Mouse (Mus musculus) cerebellum, postnatal 14 days (tissue): ENCODE data around the gene Cdyl.

Experiments
- DNase-seq, 2 experiments: peaks; one replicate each; pipeline ENCODE4 v3.0.0; 2021; ENCODE audit warnings: mixed read lengths in 2 of 2

Cdyl gene

DNA sequence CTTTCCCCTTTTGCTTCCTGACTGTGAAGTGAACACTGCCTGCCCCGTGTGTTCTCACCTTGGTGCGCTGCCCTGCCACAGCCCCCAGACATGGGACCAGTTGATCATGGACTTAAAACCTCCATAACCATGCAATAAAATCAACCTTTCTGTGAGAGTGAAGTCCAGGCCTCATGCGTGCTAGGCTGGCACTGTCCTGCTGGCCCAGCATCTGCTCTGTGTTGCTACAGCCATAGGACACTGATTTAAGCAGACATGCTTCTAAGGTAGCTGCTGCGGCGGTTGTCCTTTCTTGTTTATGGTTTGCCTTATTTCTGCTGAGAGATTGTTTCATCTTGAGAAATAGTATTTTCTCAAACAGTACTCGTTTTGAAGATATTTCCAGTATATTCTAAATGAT, 191.9 kb downstream of the Cdyl start:
- peak; percentile 22 to 52 for DNase-seq

DNA sequence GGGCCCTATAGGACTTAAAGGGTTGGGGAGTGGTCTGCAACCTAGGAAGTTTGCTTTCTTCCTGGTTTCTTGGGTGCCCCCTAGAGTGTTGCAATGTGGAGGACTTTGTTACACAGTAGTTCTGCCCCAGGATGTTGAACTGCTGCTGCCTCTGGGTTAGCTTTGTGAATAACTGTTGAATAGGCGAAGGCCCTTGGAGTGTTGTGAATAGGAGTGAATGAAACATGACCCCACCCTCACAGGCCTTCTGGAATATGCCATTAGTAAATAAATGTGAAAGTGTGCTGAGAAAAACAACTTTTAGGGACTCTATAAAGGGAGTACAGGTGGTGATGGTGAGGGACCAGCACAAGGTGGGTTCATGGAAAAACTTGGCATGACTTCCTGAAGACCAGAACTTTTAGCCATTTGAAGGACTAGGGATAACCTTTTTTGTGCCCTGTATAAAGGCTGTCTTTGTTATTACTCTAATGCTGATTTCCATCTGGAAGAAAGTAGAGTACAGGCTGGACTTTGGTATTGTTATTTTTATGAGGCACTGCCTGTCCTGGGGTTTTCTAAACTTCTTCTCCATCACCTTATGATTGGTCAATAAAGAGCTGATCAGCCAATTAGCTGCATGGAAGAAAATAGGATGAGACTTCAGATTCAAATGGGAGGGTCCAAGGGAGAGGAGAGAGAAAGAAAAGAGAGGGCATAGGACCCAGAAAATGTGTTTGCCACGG, 193.4 kb downstream of the Cdyl start:
- no peak for DNase-seq

DNA sequence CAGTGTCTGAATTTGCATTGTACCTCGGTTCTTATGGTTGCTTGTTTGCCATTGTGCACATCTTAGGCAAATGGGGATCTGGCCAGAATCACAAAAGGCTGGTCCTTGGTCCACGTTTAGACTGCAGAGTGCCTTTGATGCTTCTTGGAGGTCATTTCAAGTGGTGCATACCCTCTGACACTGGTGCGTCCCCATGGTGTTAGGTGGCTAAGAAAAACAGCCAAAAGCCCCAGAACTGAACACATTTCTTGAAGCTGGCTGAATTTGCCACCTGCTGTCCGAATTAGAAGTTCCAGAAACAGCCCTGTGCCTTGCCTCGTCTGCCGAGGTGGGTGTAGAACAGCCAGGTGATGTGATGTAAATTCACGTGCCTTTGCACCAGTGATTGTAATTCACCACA, 197.9 kb downstream of the Cdyl start:
- no peak for DNase-seq

DNA sequence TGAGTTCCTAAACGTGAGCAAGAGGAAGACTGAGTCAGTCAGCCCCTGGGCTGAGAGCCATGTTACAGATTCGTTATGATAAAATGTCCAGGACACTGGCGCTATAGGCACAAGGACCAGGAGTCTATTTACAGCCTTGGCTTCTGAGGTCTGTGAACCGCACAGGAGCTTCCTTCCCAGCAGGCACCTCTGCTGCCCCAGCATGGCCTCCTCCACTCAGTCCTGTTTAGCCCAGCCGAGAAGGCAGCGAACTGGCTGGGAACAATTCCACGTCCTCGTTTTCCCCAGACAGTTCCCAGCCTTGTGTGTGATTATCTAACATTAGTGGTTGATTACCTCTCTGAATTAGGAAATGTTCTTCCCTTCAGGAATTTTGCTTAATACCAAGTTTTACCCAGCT, 201.3 kb downstream of the Cdyl start:
- DNase-seq: peak in 1 of 2 experiments; percentile 54

DNA sequence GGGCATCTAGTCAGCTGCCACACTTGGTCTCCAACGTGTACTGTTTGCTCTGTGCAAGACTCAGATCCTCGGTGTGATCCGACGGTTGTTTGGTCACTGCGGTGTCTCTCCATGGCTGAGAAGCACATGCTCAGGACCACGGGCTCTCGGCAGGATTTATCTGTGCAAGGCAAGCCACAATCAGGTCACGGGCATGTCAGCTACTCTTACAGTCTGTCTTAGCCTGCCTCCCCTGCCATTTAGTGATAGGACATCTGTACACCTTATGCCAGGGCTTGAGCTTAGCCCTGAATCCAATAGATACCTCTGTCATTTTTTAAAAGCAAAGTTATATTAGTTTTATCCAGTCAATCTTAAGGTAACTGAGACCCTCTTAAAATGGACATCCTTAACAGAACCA, 211.0 kb downstream of the Cdyl start:
- no peak for DNase-seq

DNA sequence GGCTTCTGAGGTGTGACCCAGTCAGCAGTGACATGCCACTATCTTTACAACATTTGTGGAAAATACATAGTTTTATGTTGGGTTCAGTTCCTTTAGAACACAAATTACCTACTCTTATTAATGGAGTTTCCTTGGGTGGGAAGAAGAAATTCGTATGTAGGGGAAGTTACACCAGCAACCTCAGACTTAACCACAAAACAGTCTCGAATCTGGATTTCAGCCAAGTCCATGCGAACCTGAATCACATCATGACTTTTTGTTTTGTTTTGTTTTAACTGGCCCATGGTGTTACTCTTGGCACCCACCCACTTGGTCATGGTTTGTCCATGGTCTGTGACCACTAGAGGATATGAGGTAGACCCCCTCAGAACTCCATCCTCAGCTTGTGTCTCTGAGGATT, 211.5 kb downstream of the Cdyl start:
- no peak for DNase-seq

DNA sequence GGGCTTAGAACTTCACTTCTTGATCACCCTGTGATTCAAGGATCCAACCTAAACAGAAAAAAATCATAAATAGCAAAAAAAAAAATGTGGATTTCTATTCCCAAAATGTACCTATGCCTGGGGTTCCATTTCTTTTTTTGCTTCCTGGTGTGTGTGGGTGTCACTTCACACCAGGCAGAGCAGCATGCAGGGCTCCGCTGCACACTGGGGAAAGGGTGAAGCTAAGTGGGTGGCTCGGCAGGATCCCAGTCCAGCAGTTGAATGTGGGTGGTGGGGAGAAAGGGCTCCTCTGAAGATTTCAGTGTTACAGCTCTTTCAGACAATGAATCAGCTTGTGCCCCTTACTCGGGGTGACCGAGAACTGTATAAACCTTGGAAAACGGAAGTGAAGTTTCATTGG, 215.8 kb downstream of the Cdyl start:
- no peak for DNase-seq

DNA sequence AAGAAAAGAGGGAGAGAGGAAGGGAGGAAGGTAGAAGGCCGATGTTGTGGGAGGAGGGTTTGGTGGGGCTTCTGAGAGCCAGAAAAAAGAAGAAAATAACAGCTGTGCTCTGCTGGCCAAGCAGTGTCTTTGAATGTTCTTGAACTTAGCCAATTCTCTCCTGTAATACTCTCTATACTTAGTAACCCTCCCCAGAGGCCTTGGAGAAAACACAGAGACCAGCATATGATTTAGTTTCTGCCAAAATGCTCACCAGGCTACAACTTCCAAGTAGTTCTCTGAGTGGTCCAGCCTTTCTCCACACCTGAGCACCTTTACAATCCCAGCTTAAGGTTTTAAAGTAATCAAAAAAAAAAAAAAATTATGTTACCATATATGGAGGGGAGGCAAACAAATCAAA, 218.6 kb downstream of the Cdyl start:
- DNase-seq: no peak

DNA sequence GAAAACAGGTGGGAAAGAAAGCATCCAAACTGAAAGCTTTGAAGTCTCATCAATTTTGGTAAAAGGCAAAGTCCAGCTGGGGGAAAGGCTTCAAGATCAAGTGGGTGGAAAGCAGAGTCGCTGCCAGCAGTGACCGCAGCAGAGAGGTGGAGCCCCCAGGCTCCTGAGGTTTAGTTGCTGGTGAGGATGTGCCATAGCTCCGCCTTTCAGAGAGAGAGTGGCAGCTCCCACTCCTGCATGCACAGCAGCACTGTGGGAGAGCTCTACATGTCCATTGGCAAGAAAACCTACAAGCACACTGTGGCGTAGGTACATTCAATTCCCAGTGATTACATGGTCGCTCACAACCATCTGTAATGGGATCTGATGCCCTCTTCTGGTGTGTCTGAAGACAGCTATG, 219.4 kb downstream of the Cdyl start:
- DNase-seq: no peak

DNA sequence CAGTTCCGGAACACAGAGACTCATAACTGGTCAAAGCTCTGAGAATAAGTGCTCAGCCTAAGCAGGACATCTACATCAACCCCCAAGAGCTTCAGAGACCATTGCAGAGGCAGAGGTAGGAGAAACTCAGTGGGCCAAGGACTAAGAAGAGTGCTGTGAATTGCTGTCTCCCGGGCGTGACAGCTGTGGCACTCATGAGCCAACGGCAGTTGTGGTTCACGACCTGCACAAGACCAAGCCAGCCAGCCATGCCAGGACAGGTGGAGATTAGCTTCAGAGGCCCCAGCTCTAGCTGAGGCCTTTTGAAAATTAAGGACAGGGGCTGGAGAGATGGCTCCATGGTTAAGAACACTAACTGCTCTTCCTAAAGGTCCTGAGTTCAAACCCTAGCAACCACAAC, 219.9 kb downstream of the Cdyl start:
- DNase-seq: no peak

DNA sequence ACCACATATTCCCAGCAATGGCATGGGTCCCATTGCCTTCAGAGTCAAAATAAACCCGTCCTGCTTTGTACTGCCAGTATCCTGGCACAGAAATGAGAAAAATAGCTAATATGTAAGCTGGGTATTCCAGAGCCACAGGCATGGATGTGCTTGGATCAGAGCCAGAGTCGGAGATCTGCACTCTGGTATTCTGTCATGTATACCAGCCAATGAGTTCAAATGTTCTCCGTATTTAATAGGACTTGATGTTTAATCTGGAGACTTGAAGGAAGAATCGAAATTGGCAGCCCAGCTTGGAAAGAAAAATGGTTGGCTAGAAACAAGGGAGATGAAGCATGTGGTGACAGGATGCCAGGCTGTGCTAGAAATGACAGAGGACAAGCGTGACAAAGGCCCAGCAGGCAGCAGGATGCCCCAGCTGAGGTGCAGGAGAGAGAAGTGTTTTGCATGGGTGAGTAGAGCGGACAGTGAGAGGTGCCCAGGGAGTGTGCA, 221.0 kb downstream of the Cdyl start:
- peak; percentile 60 to 66 for DNase-seq

DNA sequence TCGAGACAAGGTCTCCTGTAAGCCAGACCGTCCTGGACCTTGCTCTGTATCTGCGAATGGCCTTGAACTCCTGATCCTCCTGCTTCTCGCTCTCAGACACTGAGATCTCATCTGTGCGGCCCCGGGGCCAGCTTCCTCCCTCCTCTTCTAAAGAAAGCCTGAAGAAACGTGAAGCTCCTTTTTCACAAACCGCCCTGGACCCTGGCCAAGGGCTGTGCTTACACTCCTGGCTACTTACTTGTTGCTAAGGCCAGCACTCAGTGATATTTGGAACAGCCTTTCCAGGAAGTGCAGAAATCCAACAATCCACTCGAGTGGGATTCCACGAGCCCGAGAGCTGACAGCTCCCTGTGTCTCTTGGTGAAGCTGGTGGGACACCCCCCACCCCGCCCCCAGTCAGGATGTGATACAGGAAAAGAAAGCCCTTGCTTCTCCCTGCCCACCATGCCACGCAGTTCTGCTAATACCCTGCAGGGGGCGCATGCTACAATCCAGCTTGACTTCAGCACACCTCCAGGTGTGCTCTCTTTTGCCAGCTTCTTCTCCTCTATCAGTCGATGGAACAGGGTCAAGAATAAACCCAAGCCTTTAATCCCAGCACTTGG, 226.6 kb downstream of the Cdyl start:
- peak; percentile 38 to 59 for DNase-seq

DNA sequence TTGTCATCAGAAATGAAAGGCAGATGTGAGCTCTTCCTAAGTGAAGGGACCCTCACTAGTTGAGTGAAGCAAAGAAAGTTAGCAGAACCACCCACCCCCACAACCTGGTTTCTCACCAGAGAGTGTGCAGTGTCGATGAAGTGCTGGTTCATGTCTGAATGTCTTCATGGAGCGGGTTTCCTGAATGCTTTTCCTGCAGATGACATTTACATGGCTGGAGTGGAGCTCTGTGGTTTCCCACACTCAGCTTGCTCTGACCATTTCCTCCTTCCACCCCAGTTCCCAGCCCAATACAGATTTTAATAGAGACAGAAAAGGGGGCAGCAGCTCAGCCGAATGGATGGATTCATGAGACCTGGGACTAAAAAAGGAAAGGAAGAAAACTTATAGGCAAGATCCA, 233.2 kb downstream of the Cdyl start:
- DNase-seq: no peak

DNA sequence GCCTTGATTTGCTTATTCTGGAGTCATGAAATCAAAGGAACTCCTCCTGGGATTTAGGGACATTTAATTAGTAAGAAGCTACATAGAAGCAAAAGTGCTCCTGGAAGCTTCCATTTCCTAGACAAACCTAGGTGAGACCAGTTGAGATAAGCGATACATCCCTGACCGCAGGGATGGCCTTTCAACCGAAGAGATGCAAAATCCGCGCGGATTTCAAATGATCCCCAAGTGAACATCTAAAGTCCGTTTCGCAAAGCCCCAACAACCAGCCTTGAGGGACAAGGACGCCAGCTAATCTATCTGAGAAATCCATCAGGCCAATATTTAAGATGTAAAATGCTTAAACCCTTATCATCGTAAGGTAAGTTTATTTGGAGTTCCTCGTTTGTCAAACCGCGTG, 245.7 kb downstream of the Cdyl start:
- peak in 1 of 2 experiments; percentile 17 for DNase-seq

DNA sequence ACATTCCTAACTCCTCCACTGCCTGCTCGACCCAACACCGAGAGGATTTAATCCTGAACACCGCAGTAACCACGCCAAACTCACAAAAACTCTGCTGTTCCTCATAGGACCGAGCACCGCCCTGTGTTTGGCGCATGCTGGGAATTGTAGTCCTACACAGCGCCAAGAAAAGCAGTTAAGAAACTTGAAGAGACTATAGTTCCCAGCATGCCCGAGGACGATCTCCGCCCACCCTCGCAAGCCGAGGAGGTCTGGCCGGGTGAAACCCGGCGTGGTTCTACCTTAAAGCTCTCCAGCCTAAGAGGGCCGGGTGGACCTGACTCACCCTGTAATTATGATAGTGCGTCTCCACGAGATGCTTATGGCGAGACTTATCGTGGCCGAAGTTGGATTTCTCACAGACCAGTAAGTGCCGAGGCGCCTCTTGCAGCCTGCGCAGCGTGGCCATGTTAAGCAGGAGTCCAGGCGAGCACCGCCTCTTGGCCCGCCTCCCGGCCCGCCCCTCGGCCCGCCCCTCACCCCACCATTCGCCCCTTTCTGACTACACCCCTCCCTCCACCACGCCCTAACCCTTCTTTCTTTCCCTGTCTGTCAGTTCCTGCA, 246.3 kb downstream of the Cdyl start, which contains the start of gene Rpp40:
Rpp40 (minus strand) TSS at position 481 of the 603 bp plus-strand sequence.
- peak; percentile 87 to 92 for DNase-seq

DNA sequence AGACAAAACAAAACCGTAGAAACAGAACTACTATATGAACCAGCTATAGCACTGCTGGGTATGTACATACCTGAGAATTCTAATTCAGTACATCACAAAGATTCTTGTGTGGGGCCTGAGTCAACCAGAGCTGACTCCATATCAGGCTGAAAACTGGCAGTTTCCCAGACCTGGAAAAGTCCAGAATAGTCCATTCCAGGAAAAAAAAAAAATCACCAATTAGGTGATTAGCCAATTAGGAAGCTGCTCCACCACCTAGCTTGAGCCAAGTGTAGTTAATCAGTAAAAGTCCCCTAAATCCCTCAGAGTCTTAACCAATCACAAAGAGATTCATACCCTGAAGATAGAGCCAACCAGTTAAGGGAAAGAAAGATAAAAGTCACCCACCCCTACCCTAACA, 251.8 kb downstream of the Cdyl start:
- no peak for DNase-seq
